Mouse (Mus musculus) central nervous system, embryonic 14 days (tissue): ENCODE data around the gene Hist1h2bm. TPM values are rescaled to one million over a fixed set of nuclear protein-coding genes. Genes with fewer than 3 reads are reported as not detected.

Experiments
- polyA plus RNA-seq: library from polyadenylated mRNA; depleted of rRNA; stranded (reverse); fragments of >200 nt; gene quantifications from 2 replicates; pipeline ENCODE4 v1.2.3, GENCODE M21; 2012; rRNA removed

Hist1h2bm gene
- polyA plus RNA-seq, result 6.2 and 11.0 TPM in 2 replicates

DNA sequence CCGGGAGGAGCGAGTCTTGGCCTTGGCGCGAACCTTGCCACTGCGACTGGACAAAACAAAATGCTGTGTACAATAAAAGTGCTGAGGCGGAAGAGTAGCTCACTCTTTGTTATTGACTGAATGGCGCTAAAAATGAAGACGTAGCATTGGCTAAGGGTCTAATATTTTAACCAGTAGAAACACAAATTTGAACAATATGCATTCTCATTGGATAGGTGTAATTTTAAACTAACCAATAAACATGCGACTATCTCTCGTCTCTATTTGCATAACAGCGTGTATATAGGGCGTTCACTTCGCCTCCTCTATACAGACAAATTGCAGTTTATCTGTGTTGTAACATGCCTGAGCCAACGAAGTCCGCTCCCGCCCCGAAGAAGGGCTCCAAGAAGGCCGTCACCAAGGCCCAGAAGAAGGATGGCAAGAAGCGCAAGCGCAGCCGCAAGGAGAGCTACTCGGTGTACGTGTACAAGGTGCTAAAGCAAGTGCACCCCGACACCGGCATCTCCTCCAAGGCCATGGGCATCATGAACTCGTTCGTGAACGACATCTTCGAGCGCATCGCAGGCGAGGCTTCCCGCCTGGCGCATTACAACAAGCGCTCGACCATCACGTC lies at the start of gene Hist1h2bm:
Gene Hist1h2bm (plus strand): TSS at position 288 of the 616 bp plus-strand sequence.

DNA sequence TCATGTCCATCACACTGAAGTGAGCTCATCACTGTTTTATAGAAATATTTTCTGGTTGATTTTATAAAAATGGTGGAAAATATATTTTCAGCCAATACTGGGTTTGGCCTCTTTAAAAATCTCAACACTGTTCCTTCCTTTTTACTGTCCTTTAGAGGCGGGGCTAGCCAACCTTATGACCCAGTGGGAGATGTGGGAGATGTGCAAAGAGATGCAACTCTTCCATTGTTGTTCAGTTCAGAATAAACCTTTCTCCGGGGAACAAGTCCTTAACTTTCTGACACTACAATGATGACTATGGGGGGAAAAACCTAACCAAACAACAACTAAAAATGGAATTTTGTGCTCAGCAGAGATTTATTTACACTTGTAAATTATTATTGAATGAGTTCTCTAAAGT lies 44.5 kb upstream of the Hist1h2bm start, which contains the start of gene Olfr1360:
Gene Olfr1360 (minus strand): TSS at position 101 of the 400 bp plus-strand sequence.

GRCm38 (mm10) chr13:21697811-21698210 lies 24.0 kb upstream of the Hist1h2bm start, which contains the start of gene Olfr1359:
TSS of gene Olfr1359 (plus strand) at chr13:21698111.

DNA sequence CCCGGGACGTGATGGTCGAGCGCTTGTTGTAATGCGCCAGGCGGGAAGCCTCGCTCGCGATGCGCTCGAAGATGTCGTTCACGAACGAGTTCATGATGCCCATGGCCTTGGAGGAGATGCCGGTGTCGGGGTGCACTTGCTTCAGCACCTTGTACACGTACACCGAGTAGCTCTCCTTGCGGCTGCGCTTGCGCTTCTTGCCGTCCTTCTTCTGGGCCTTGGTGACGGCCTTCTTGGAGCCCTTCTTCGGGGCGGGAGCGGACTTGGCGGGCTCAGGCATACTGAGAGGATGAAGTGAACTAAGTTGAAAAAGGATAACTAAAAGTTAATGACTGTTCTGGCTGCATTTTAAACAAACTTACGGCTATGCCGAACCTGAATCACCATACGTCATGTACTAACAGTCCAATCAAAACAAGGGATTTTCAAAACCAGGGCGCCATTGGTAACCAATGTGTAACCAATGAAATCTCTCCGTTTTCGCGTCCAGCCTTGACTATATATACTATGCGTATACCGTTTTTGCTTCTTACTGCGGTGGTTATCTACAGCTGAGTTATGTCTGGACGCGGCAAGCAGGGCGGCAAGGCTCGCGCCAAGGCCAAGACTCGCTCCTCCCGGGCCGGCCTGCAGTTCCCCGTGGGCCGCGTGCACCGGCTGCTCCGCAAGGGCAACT lies 5.8 kb upstream of the Hist1h2bm start, which contains the start of the genes Hist1h2bl and Hist1h2ai:
Gene Hist1h2bl (minus strand): TSS at position 280 of the 676 bp plus-strand sequence.
Gene Hist1h2ai (plus strand): TSS at position 559 of the 676 bp plus-strand sequence.

DNA sequence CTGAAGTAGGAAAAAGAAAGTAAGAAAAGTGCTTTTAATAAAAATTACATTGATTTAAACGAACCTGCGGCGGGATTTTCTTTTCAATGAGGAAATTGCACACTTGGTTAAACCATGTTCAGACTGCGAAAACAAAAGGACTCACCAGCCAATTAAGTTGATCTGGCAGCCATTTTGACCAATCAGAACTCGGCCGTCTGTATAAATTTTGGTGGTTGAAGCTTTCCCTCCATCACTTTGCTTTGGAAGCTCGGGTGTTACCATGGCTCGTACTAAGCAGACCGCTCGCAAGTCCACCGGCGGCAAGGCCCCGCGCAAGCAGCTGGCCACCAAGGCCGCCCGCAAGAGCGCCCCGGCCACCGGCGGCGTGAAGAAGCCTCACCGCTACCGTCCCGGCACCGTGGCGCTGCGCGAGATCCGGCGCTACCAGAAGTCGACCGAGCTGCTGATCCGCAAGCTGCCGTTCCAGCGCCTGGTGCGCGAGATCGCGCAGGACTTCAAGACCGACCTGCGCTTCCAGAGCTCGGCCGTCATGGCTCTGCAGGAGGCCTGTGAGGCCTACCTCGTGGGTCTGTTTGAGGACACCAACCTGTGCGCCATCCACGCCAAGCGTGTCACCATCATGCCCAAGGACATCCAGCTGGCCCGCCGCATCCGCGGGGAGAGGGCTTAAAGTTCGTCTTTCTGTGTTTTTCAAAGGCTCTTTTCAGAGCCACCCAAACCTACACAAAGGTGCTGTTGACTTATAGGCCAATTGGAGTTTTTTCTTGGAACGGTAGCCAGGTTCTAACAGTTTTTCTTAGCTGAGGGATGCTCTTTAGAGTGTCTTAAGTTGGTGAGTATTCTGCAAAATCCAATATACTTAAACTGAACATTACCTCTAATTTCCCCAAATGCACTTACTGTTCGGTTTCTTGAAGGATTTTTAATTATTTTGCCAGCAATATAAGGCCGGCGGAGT lies 4.2 kb upstream of the Hist1h2bm start, which contains the start of gene Hist1h3h:
Gene Hist1h3h (plus strand): TSS at position 263 of the 961 bp plus-strand sequence.

DNA sequence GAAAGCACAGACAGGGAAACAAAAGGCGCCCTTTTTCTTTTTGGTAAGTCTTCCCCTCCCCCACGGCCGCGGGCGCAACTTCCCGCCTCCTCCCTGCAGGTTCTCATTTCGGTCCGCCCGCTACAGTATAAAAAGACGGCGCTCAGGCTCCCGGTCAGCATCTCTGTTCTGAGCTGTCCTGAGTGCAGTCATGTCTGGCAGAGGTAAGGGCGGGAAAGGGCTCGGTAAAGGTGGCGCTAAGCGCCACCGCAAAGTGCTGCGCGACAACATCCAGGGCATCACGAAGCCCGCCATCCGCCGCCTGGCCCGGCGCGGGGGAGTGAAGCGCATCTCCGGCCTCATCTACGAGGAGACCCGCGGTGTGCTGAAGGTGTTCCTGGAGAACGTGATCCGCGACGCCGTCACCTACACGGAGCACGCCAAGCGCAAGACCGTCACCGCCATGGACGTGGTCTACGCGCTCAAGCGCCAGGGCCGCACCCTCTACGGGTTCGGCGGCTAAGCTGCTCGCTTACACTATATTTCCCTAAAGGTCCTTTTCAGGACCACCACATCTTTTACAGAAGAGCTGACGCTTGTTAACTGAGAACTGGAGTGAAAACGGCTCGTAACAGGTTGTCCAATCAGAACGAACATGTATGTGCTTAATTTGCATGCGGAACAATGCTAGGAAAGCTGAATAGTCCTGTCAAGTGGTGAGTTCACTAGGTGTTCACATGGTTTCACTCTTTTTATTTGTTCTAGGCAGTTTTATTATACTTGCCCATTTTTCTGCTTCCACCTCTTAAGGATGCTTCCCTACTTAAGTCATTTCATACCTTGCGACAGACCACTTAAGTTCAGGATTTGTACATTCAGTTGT lies 13.3 kb downstream of the Hist1h2bm start, which contains the start of gene Hist1h4j:
Gene Hist1h4j (plus strand): TSS at position 159 of the 862 bp plus-strand sequence.

GRCm38 (mm10) chr13:21750159-21751017 lies 28.5 kb downstream of the Hist1h2bm start, which contains the start of gene Hist1h4k:
TSS of gene Hist1h4k (minus strand) at chr13:21750505.

GRCm38 (mm10) chr13:21753524-21754285 lies 31.9 kb downstream of the Hist1h2bm start, which contains the start of the genes Hist1h2ak and Hist1h2bn:
TSS of gene Hist1h2ak (minus strand) at chr13:21753827.
TSS of gene Hist1h2bn (plus strand) at chr13:21754123.

Other genes with a start within 250 kb of the Hist1h2bm start
- gene Zkscan4, start 243.1 kb upstream of the Hist1h2bm start, polyA plus RNA-seq, result 5.1 and 5.3 TPM in 2 replicates
- gene Gm10065, start 242.6 kb upstream of the Hist1h2bm start, polyA plus RNA-seq, result not detected in 2 replicates
- gene AK157302, start 226.8 kb upstream of the Hist1h2bm start, polyA plus RNA-seq, result 0.29 and 0.33 TPM in 2 replicates
- 4.1 and 4.4 TPM in 2 replicates for gene Gm11273, start 220.6 kb upstream of the Hist1h2bm start, polyA plus RNA-seq
- gene Zkscan8, start 190.9 kb upstream of the Hist1h2bm start, polyA plus RNA-seq, result 10.2 and 11.0 TPM in 2 replicates
- gene Olfr1366, start 179.2 kb upstream of the Hist1h2bm start, polyA plus RNA-seq, result not detected in 2 replicates
- gene Olfr1535, start 162.2 kb upstream of the Hist1h2bm start, polyA plus RNA-seq, result not detected in 2 replicates
- not detected in 2 replicates for gene Olfr1364, start 140.3 kb upstream of the Hist1h2bm start, polyA plus RNA-seq
- not detected in 2 replicates for gene Olfr1362, start 108.0 kb upstream of the Hist1h2bm start, polyA plus RNA-seq
- not detected in 2 replicates for gene Olfr11, start 79.5 kb upstream of the Hist1h2bm start, polyA plus RNA-seq
- not detected in 2 replicates for gene Olfr1361, start 58.7 kb upstream of the Hist1h2bm start, polyA plus RNA-seq
- gene Olfr1360, start 44.6 kb upstream of the Hist1h2bm start, polyA plus RNA-seq, result not detected in 2 replicates
- not detected in 2 replicates for gene Olfr1359, start 23.9 kb upstream of the Hist1h2bm start, polyA plus RNA-seq
- gene Hist1h2bl, start 5.9 kb upstream of the Hist1h2bm start, polyA plus RNA-seq, result 6.6 and 13.7 TPM in 2 replicates
- gene Hist1h2ai, start 5.6 kb upstream of the Hist1h2bm start, polyA plus RNA-seq, result 11.5 and 14.4 TPM in 2 replicates
- 23.9 and 36.2 TPM in 2 replicates for gene Hist1h3h, start 4.4 kb upstream of the Hist1h2bm start, polyA plus RNA-seq
- 11.4 and 17.3 TPM in 2 replicates for gene Hist1h4j, start 13.0 kb downstream of the Hist1h2bm start, polyA plus RNA-seq
- gene Hist1h4k, start 28.5 kb downstream of the Hist1h2bm start, polyA plus RNA-seq, result 23.8 and 36.9 TPM in 2 replicates
- gene Hist1h2ak, start 31.8 kb downstream of the Hist1h2bm start, polyA plus RNA-seq, result 18.5 and 25.0 TPM in 2 replicates
- gene Hist1h2bn, start 32.1 kb downstream of the Hist1h2bm start, polyA plus RNA-seq, result 5.4 and 11.4 TPM in 2 replicates
- gene Hist1h1b, start 58.6 kb downstream of the Hist1h2bm start, polyA plus RNA-seq, result 3.8 and 6.4 TPM in 2 replicates
- gene Hist1h3i, start 61.3 kb downstream of the Hist1h2bm start, polyA plus RNA-seq, result 22.6 and 39.5 TPM in 2 replicates
- 4.9 and 9.4 TPM in 2 replicates for gene Hist1h2an, start 65.2 kb downstream of the Hist1h2bm start, polyA plus RNA-seq
- 1.1 and 1.5 TPM in 2 replicates for gene Hist1h2bp, start 65.4 kb downstream of the Hist1h2bm start, polyA plus RNA-seq
- gene Hist1h2bq, start 88.2 kb downstream of the Hist1h2bm start, polyA plus RNA-seq, result 8.2 and 8.5 TPM in 2 replicates
- 0.21 TPM in 1 of 2 replicates, not detected in the other for gene Hist1h2ao, start 88.4 kb downstream of the Hist1h2bm start, polyA plus RNA-seq
- 0.50 TPM in 1 of 2 replicates, not detected in the other for gene Hist1h4m, start 89.7 kb downstream of the Hist1h2bm start, polyA plus RNA-seq
- gene Hist1h4n, start 110.2 kb downstream of the Hist1h2bm start, polyA plus RNA-seq, result 20.1 and 31.8 TPM in 2 replicates
- 31.6 and 43.2 TPM in 2 replicates for gene Hist1h2ap, start 111.5 kb downstream of the Hist1h2bm start, polyA plus RNA-seq
- 3.8 and 12.2 TPM in 2 replicates for gene Hist1h2br, start 111.7 kb downstream of the Hist1h2bm start, polyA plus RNA-seq
- gene Zfp184, start 223.1 kb downstream of the Hist1h2bm start, polyA plus RNA-seq, result 13.1 and 15.7 TPM in 2 replicates